Mouse (Mus musculus) lung, embryonic 16.5 days (tissue): ENCODE data around the gene Irx5. TPM values are rescaled to one million over a fixed set of nuclear protein-coding genes. Genes with fewer than 3 reads are reported as not detected.

Experiments
- ATAC-seq: fragments of 200-750 bp; cut with Nextera tagmentation; 2 replicates; pipeline ENCODE4 v1.8.0; 2017; ENCODE audit warnings: low read depth, mild to moderate bottlenecking, moderate library complexity
- H3K27ac ChIP-seq: fragments of 300-500 bp; sonication (generic); 2 replicates; pipeline ENCODE4 v1.5.1; 2014; ENCODE audit warnings: mild to moderate bottlenecking, control low read depth, low read length
- H3K27me3 ChIP-seq: fragments of 300-500 bp; sonication (generic); 2 replicates; pipeline ENCODE4 v1.6.1; 2014; ENCODE audit warnings: low read depth, low read length, mixed read lengths; ENCODE audit not compliant: control insufficient read depth, insufficient read depth
- H3K36me3 ChIP-seq: fragments of 300-500 bp; sonication (generic); 2 replicates; pipeline ENCODE4 v1.6.1; 2014; ENCODE audit warnings: low read length; ENCODE audit not compliant: control insufficient read depth, insufficient read depth
- H3K4me1 ChIP-seq: fragments of 300-500 bp; sonication (generic); replicated peaks from 2 replicates; pipeline ENCODE4 v1.6.1; 2014; ENCODE audit warnings: low read length, mixed read lengths; ENCODE audit not compliant: control insufficient read depth, insufficient read depth
- H3K4me2 ChIP-seq: fragments of 300-500 bp; sonication (generic); 2 replicates; pipeline ENCODE4 v1.6.1; 2014; ENCODE audit warnings: low read depth, low read length, control low read depth
- H3K4me3 ChIP-seq: fragments of 300-500 bp; sonication (generic); 2 replicates; pipeline ENCODE4 v1.5.1; 2014; ENCODE audit warnings: mild to moderate bottlenecking, low read length, control low read depth
- H3K9ac ChIP-seq: fragments of 300-500 bp; sonication (generic); 2 replicates; pipeline ENCODE4 v1.6.1; 2014; ENCODE audit warnings: low read length, control low read depth
- H3K9me3 ChIP-seq: fragments of 300-500 bp; sonication (generic); 2 replicates; pipeline ENCODE4 v1.6.1; 2016; ENCODE audit warnings: low read length; ENCODE audit not compliant: control insufficient read depth
- WGBS: fragments of 180-500 bp; shearing (Covaris S2); extraction: QIAGEN DNeasy Blood & Tissue Kit; methylation state at CpG from one replicate; pipeline ENCODE4 v1.1.7; 2014; 5-methylcytosine and 5-hydroxymethylcytosine counted together
- polyA plus RNA-seq: library from polyadenylated mRNA; unstranded; fragments of >200 nt; fragmentation: Nextera tagmentation; extraction: Ambion mirVana; gene quantifications from 2 replicates; pipeline ENCODE4 v1.2.1, GENCODE M21; 2015

The Irx5 gene
- polyA plus RNA-seq, 1 experiment from 2014 or later, result 11.9 TPM

- no peaks in the 10 kb centered on the region for H3K36me3 ChIP-seq
- WGBS, result 57% methylated on average over 6 of the region's 6 CpGs
- H3K27me3 ChIP-seq, result no peaks in the 10 kb centered on the region
- H3K4me1 ChIP-seq, result no peaks in the 10 kb centered on the region
- H3K4me2 ChIP-seq, result no peak overlapping the region
- H3K9ac ChIP-seq, result no peak overlapping the region
- H3K4me3 ChIP-seq, result no peak overlapping the region
- ATAC-seq, result no peak
- no peaks in the 10 kb centered on the region for H3K9me3 ChIP-seq
- no peak overlapping the region for H3K27ac ChIP-seq
Measured at GRCm38 (mm10) chr8:92336041-92336440, 21.4 kb upstream of the Irx5 start.

- Histone ChIP-seq H3K27me3 (peaks cover 5% of the 10 kb centered on the region; the same call in 1 of the 2 replicates), H3K4me2 (no peak overlapping the region), H3K4me1 (no peaks in the 10 kb centered on the region), H3K9me3 (no peaks in the 10 kb centered on the region), H3K9ac (no peak overlapping the region), H3K4me3 (no peak overlapping the region), H3K36me3 (no peaks in the 10 kb centered on the region), H3K27ac (no peak overlapping the region)
- WGBS, result 72% methylated on average over 4 of the region's 4 CpGs
- no peak for ATAC-seq
Measured at GRCm38 (mm10) chr8:92343544-92343943, 13.9 kb upstream of the Irx5 start.

GRCm38 (mm10) chr8:92349898-92350486, 7.4 kb upstream of the Irx5 start:
- Histone ChIP-seq H3K4me1 (0 out of 2 replicates have a peak, but pooled peaks cover 2% of the 10 kb centered on the region), H3K4me3 (no peak overlapping the region), H3K36me3 (no peaks in the 10 kb centered on the region), H3K4me2 (peak overlapping the region; percentile 29), H3K9me3 (no peaks in the 10 kb centered on the region), H3K9ac (peak overlapping the region; percentile 45), H3K27me3 (peaks cover 35% of the 10 kb centered on the region), H3K27ac (0 out of 2 replicates have a peak overlapping the region, but pooled peaks have one; percentile 10)
- ATAC-seq, result peak; percentile 20; the same call in 1 of the 2 replicates
- 73% methylated on average over 11 of the region's 11 CpGs for WGBS

- Histone ChIP-seq H3K4me1 (peaks cover 15% of the 10 kb centered on the region; the same call in 1 of the 2 replicates), H3K9ac (peak overlapping the region; percentile 69), H3K27me3 (peaks cover 45% of the 10 kb centered on the region), H3K4me3 (peak overlapping the region; percentile 75), H3K9me3 (no peaks in the 10 kb centered on the region), H3K27ac (0 out of 2 replicates have a peak overlapping the region, but pooled peaks have one; percentile 16), H3K4me2 (peak overlapping the region; percentile 75), H3K36me3 (no peaks in the 10 kb centered on the region)
- 6% methylated on average over 6 of the region's 6 CpGs for WGBS
- no peak for ATAC-seq
Measured at GRCm38 (mm10) chr8:92353405-92353804, 4.0 kb upstream of the Irx5 start.

GRCm38 (mm10) chr8:92354536-92355482, 2.6 kb upstream of the Irx5 start:
- no peaks in the 10 kb centered on the region for H3K36me3 ChIP-seq
- H3K9ac ChIP-seq, result peak overlapping the region; percentile 69

GRCm38 (mm10) chr8:92355701-92356612, 1.5 kb upstream of the Irx5 start:
- WGBS, result under 1% methylated on average over 81 of the region's 93 CpGs
- peak overlapping the region; percentile 78 for H3K9ac ChIP-seq
- H3K4me1 ChIP-seq, result peaks cover 13% of the 10 kb centered on the region
- no peaks in the 10 kb centered on the region for H3K9me3 ChIP-seq
- peak; percentile 94 for ATAC-seq
- H3K27me3 ChIP-seq, result peaks cover 48% of the 10 kb centered on the region
- peak overlapping the region; percentile 93 for H3K27ac ChIP-seq
- no peaks in the 10 kb centered on the region for H3K36me3 ChIP-seq
- peak overlapping the region; percentile 75 for H3K4me3 ChIP-seq
- peak overlapping the region; percentile 75 for H3K4me2 ChIP-seq

More at GRCm38 (mm10) chr8:92354536-92355482, 2.6 kb upstream of the Irx5 start:
- Histone ChIP-seq H3K4me2 (peak overlapping the region; percentile 75), H3K9me3 (no peaks in the 10 kb centered on the region), H3K4me3 (peak overlapping the region; percentile 75), H3K4me1 (peaks cover 15% of the 10 kb centered on the region; the same call in 1 of the 2 replicates), H3K27me3 (peaks cover 52% of the 10 kb centered on the region), H3K27ac (peak overlapping the region; percentile 93)
- ATAC-seq, result no peak
- 2% methylated on average over 22 of the region's 22 CpGs for WGBS

GRCm38 (mm10) chr8:92356613-92357375, 631 bp upstream of the Irx5 start:
- Histone ChIP-seq H3K9ac (peak overlapping the region; percentile 78), H3K4me3 (peak overlapping the region; percentile 75), H3K27me3 (peaks cover 53% of the 10 kb centered on the region), H3K9me3 (no peaks in the 10 kb centered on the region), H3K4me2 (peak overlapping the region; percentile 75), H3K36me3 (no peaks in the 10 kb centered on the region), H3K27ac (peak overlapping the region; percentile 78), H3K4me1 (peaks cover 13% of the 10 kb centered on the region)
- ATAC-seq, result peak; percentile 4
- WGBS, result under 1% methylated on average over 40 of the region's 40 CpGs
